Mouse (Mus musculus) stomach, embryonic 14.5 days (tissue): ENCODE measurements around the gene Samd3. TPM values are rescaled to one million over a fixed set of nuclear protein-coding genes. Genes with fewer than 3 reads are reported as not detected.

Experiments
- ATAC-seq: fragments of 200-750 bp; cut with Nextera tagmentation; 2 replicates; pipeline ENCODE4 v1.8.0; 2017; ENCODE audit warnings: low read depth, moderate TSS enrichment; ENCODE audit not compliant: insufficient number of reproducible peaks, insufficient read depth, low FRiP score
- H3K27ac ChIP-seq: fragments of 300-500 bp; sonication (generic); 2 replicates; pipeline ENCODE4 v1.5.1; 2014; ENCODE audit warnings: mild to moderate bottlenecking, low read length, moderate library complexity, mixed read lengths
- H3K27me3 ChIP-seq: fragments of 300-500 bp; sonication (generic); 2 replicates; pipeline ENCODE4 v1.6.1; 2014; ENCODE audit warnings: low read length, control low read depth, mixed read lengths; ENCODE audit not compliant: control insufficient read depth, insufficient read depth
- H3K36me3 ChIP-seq: fragments of 300-500 bp; sonication (generic); 2 replicates; pipeline ENCODE4 v1.6.1; 2014; ENCODE audit warnings: mild to moderate bottlenecking, control low read depth, low read length, moderate library complexity, mixed read lengths; ENCODE audit not compliant: control insufficient read depth, insufficient read depth
- H3K4me1 ChIP-seq: fragments of 300-500 bp; sonication (generic); 2 replicates; pipeline ENCODE4 v1.6.1; 2014; ENCODE audit warnings: low read length, control low read depth, mixed read lengths; ENCODE audit not compliant: control insufficient read depth, insufficient read depth
- H3K4me2 ChIP-seq: fragments of 300-500 bp; sonication (generic); replicated peaks from 2 replicates; pipeline ENCODE4 v1.6.1; 2014; ENCODE audit warnings: low read depth, low read length, control low read depth
- H3K4me3 ChIP-seq: fragments of 300-500 bp; sonication (generic); 2 replicates; pipeline ENCODE4 v1.5.1; 2014; ENCODE audit warnings: low read depth, low read length, control low read depth
- H3K9ac ChIP-seq: fragments of 300-500 bp; sonication (generic); replicated peaks from 2 replicates; pipeline ENCODE4 v1.6.1; 2014; ENCODE audit warnings: low read depth, mild to moderate bottlenecking, control low read depth, low read length, moderate library complexity, mixed read lengths
- H3K9me3 ChIP-seq: fragments of 300-500 bp; sonication (generic); 2 replicates; pipeline ENCODE4 v1.6.1; 2016; ENCODE audit warnings: low read depth, low read length, control low read depth; ENCODE audit not compliant: control insufficient read depth
- whole genome bisulfite sequencing: fragments of 180-500 bp; shearing (Covaris S2); extraction: QIAGEN DNeasy Blood & Tissue Kit; methylation state at CpG from one replicate; pipeline ENCODE4 v1.1.7; 2014; 5-methylcytosine and 5-hydroxymethylcytosine counted together
- polyA plus RNA-seq: library from polyadenylated mRNA; unstranded; fragments of >200 nt; fragmentation: Nextera tagmentation; extraction: Ambion mirVana; gene quantifications from 2 replicates; pipeline ENCODE4 v1.2.1, GENCODE M21; 2014

Samd3 gene
- polyA plus RNA-seq, result not detected in 2 replicates

GRCm38 (mm10) chr10:26229488-26229887 is at the start of gene Samd3:
Gene Samd3 (plus strand): TSS chr10:26229707.
- no peak for ATAC-seq
- no peaks in the 10 kb centered on the region for H3K36me3 ChIP-seq
- no peaks in the 10 kb centered on the region for H3K9me3 ChIP-seq
- no peaks in the 10 kb centered on the region for H3K4me1 ChIP-seq
- WGBS, result 48% methylated on average over 4 of the region's 4 CpGs
- H3K27ac ChIP-seq, result no peak within 1 kb of the TSS
- no peak within 1 kb of the TSS for H3K4me3 ChIP-seq
- no peak within 1 kb of the TSS for H3K4me2 ChIP-seq
- H3K27me3 ChIP-seq, result no peaks in the 10 kb centered on the region
- H3K9ac ChIP-seq, result no peak within 1 kb of the TSS

GRCm38 (mm10) chr10:26185289-26185688 is 44.2 kb upstream of the Samd3 start:
- ATAC-seq, result no peak
- H3K9me3 ChIP-seq, result no peaks in the 10 kb centered on the region
- H3K27ac ChIP-seq, result no peak overlapping the region
- no peaks in the 10 kb centered on the region for H3K36me3 ChIP-seq
- no peak overlapping the region for H3K9ac ChIP-seq
- H3K4me1 ChIP-seq, result no peaks in the 10 kb centered on the region
- WGBS, result 89% methylated on average over 5 of the region's 5 CpGs
- no peak overlapping the region for H3K4me2 ChIP-seq
- H3K27me3 ChIP-seq, result no peaks in the 10 kb centered on the region
- no peak overlapping the region for H3K4me3 ChIP-seq

GRCm38 (mm10) chr10:26190811-26191210 is 38.7 kb upstream of the Samd3 start:
- H3K27me3 ChIP-seq, result no peaks in the 10 kb centered on the region
- no peak overlapping the region for H3K27ac ChIP-seq

GRCm38 (mm10) chr10:26194892-26195291 is 34.6 kb upstream of the Samd3 start:
- H3K27ac ChIP-seq, result no peak overlapping the region
- H3K4me2 ChIP-seq, result no peak overlapping the region
- no peak overlapping the region for H3K9ac ChIP-seq
- no peaks in the 10 kb centered on the region for H3K36me3 ChIP-seq
- no peaks in the 10 kb centered on the region for H3K27me3 ChIP-seq
- no peaks in the 10 kb centered on the region for H3K4me1 ChIP-seq
- no peak for ATAC-seq
- H3K9me3 ChIP-seq, result no peaks in the 10 kb centered on the region
- 89% methylated on average over 1 of the region's 1 CpGs for WGBS
- no peak overlapping the region for H3K4me3 ChIP-seq

More at GRCm38 (mm10) chr10:26190811-26191210, 38.7 kb upstream of the Samd3 start:
- no peak overlapping the region for H3K9ac ChIP-seq
- no peaks in the 10 kb centered on the region for H3K9me3 ChIP-seq
- H3K4me2 ChIP-seq, result no peak overlapping the region
- no peaks in the 10 kb centered on the region for H3K36me3 ChIP-seq
- no peak overlapping the region for H3K4me3 ChIP-seq
- ATAC-seq, result no peak
- H3K4me1 ChIP-seq, result no peaks in the 10 kb centered on the region

GRCm38 (mm10) chr10:26202708-26203368 is 26.7 kb upstream of the Samd3 start:
- no peak for ATAC-seq
- no peaks in the 10 kb centered on the region for H3K4me1 ChIP-seq
- no peak overlapping the region for H3K27ac ChIP-seq
- 85% methylated on average over 9 of the region's 9 CpGs for WGBS
- no peak overlapping the region for H3K4me2 ChIP-seq
- no peaks in the 10 kb centered on the region for H3K36me3 ChIP-seq
- H3K4me3 ChIP-seq, result no peak overlapping the region
- no peaks in the 10 kb centered on the region for H3K27me3 ChIP-seq
- H3K9ac ChIP-seq, result no peak overlapping the region
- H3K9me3 ChIP-seq, result no peaks in the 10 kb centered on the region

- Histone ChIP-seq H3K27me3 (no peaks in the 10 kb centered on the region), H3K4me3 (no peak overlapping the region), H3K9me3 (no peaks in the 10 kb centered on the region), H3K4me2 (no peak overlapping the region), H3K27ac (no peak overlapping the region), H3K36me3 (no peaks in the 10 kb centered on the region), H3K9ac (no peak overlapping the region), H3K4me1 (no peaks in the 10 kb centered on the region)
- ATAC-seq, result no peak
- WGBS, result 65% methylated on average over 4 of the region's 4 CpGs
These were observed 8.8 kb upstream of the Samd3 start for GRCm38 (mm10) chr10:26220729-26221128.

- no peak for ATAC-seq
- 74% methylated on average over 5 of the region's 5 CpGs for WGBS
These were observed 3.3 kb upstream of the Samd3 start for GRCm38 (mm10) chr10:26226241-26226640.

GRCm38 (mm10) chr10:26226734-26227133 is 2.8 kb upstream of the Samd3 start:
- Histone ChIP-seq H3K27ac (no peak overlapping the region), H3K4me3 (no peak overlapping the region), H3K4me1 (no peaks in the 10 kb centered on the region), H3K36me3 (no peaks in the 10 kb centered on the region), H3K27me3 (no peaks in the 10 kb centered on the region), H3K9me3 (no peaks in the 10 kb centered on the region), H3K4me2 (no peak overlapping the region), H3K9ac (no peak overlapping the region)
- WGBS, result 22% methylated on average over 2 of the region's 2 CpGs
- ATAC-seq, result no peak

More at GRCm38 (mm10) chr10:26226241-26226640, 3.3 kb upstream of the Samd3 start:
- Histone ChIP-seq H3K4me3 (no peak overlapping the region), H3K27ac (no peak overlapping the region), H3K4me1 (no peaks in the 10 kb centered on the region), H3K9ac (no peak overlapping the region), H3K4me2 (no peak overlapping the region), H3K9me3 (no peaks in the 10 kb centered on the region), H3K36me3 (no peaks in the 10 kb centered on the region), H3K27me3 (no peaks in the 10 kb centered on the region)

GRCm38 (mm10) chr10:26228187-26228586 is 1.3 kb upstream of the Samd3 start:
- Histone ChIP-seq H3K36me3 (no peaks in the 10 kb centered on the region), H3K4me1 (no peaks in the 10 kb centered on the region), H3K9me3 (no peaks in the 10 kb centered on the region), H3K4me3 (no peak overlapping the region), H3K9ac (no peak overlapping the region), H3K27me3 (no peaks in the 10 kb centered on the region), H3K4me2 (no peak overlapping the region), H3K27ac (no peak overlapping the region)
- ATAC-seq, result no peak
